Mouse (Mus musculus): Measurements from ENCODE around the gene Vac14. TPM values are rescaled to one million over a fixed set of nuclear protein-coding genes. Genes with fewer than 3 reads are reported as not detected.
A peak's percentile ranks its signal among the peaks of the same experiment; 100 is the strongest.

Gene Vac14
- 1 to 10 TPM; 4.1 to 7.0 TPM for polyA plus RNA-seq (2017; shearing (Covaris generic))

DNA sequence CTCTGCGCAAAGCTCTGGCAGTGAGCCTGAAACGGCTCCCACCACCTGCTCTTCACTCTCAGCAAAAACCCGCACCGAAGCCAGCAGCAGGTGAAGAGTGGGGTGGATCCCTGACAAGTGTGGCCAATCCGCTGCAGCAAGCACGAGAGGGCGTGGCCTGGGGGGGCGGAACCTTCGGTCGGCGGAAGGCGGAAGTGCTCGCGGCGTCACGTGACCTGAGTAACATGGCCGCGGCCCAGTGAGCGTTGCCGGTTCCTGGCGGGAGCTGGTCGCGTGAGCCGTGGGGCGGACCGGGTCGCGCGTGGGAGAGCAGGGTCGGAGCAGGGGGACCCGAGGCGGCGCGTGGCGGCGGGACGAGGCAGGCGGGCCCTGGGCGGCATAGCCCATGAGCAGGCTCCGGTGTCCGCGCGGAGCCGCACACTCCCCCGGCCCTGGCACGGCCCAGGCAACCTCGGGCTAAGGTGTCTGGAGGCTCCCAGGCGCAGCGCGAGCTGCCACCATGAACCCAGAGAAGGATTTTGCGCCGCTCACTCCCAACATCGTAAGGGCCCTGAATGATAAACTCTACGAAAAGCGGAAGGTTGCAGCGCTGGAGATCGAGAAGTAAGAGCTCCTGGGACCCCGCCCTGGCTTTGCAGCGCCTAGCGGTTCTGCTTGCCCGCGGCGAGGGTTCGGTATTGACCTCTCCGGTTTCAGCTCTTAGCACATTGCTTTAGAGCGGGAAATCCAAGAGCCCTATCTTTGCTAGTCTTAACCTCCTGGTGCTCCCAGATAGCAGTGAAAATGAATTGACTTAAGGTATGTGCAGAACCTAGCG, at the start of gene Vac14:
Gene Vac14, plus strand, starts transcription at position 195 of the 817 bp plus-strand sequence.
- peak; percentile 99 for ATAC-seq

DNA sequence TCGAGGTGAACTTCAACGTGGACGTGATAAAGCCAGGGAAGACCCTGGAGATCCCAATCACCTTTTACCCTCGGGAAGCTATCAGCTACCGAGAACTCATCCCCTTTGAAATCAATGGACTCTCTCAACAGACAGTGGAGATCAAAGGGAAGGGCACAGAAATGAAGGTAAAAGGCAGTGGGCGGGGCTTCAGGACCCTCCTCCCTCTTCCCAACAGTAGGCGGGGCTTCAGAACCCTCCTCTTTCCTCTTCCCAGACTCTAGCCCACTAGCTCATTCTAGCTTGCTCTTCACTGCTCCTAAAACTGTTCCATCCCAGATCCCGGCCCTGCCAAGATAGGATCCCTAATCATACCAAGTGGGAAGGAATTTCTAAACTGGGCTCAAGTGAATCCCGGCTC, 25.7 kb upstream of the Vac14 start:
- ATAC-seq, result no peak

DNA sequence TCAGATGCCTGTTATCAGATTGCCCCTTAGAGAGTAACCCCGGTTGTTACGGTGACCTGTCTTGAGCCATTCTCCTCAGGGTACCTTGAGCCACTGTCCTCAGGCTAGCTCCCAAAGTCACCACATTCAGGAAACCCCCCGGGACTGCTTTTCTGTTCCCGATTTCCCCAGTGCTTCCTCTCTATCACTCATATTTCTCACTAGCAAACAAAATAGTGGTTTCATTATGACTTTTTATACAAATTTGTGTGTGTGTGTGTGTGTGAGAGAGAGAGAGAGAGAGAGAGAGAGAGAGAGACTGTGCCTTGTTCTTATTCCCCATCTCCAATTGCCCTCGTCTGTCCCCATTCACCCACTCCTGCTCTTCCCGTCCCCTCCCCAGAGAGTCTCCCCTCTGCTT, 24.2 kb upstream of the Vac14 start:
- ATAC-seq, result no peak

DNA sequence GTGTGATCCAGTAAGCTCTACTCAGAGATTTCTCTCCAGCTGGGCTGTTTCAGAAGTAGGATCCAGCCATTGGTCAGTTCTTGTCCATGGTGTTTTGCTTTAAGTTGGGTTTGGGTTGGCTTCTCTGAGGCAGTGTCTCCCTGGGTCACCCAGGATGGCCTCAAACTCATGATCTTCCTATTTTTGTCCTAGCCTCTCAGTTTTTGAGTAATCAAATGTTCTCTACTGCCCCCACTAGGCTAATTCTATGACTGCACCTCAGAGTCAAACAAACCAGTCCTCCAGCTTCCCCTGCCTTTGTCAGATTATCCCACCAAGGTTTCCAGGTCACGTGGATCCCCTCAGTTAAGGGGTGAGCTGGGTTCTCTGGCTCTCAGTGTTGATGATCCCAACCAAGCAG, 13.8 kb upstream of the Vac14 start:
- ATAC-seq, result no peak

DNA sequence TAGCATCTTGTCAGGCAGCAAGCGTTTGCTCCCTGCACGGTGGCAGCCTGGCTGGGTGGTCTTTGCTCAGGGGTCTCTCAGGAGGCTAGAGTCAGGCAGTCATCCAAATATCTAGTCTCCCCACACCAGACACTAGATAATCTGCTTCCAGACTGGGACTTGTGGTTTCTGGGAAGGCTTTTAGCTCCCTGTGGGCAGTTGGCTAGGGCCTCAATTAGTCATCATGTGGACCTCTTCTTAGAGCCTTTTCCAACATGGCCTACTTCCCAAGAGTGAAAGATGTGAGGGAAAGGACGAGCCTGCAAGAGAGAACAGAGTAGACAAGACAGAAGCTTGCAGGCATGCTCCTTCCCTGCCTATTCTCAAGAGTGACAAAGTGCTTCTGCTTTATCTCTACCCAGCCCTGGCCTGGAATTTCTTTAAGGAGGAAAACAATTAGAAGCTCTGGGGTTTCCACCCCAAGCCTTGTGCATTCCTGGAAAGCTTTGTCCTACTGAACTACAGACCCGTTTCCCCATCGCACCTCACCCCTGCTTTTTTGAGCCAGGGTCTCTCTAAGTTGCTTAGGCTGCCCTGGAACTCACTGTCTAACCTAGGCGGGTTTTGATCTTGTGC, 12.9 kb upstream of the Vac14 start:
- ATAC-seq, result no peak

DNA sequence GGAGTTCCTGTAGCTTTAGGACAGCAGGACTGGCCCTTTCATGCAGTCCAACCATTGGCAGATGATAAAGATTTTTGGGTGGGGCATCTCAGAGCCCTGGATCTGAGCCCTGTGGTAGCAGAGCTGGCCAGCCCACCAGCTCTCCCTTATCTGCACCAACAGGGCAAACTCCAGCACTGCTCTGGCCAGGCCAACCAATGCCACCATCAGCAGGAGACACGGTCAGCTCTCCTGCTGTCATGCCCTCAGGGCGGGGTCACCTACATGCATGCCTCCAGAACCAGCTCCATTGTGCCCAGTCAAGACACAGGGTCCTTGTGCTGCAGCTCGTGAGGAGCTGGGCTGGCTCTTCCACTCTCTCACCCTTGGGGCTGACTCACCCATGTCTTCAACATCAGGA, 2.7 kb upstream of the Vac14 start:
- ATAC-seq, result no peak

DNA sequence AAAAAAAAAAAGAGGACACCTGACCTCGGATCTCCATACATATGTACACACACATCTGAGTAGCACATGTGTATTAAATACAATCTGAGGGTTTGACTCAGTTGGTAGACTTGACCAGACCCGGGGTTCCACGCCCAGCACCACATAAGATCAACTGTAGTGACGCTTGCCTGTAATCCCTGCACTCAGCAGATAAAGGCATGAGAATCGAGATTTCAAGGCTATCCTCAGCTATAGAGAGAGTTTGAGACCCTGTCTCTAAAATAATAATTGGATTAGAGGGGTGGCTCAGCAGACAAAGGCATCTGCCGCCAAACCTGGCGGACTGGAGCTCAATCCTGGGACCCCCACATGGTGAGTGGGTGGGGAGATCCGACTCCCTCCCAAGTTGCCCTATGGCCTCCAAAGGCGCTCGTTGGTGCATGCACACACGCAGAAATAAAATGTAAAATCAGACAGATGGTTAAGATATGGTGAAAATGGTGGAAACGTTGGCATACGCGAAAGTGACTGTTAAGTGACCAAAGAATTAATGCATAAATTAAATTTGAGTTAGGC, 505 bp upstream of the Vac14 start:
- no peak for ATAC-seq

DNA sequence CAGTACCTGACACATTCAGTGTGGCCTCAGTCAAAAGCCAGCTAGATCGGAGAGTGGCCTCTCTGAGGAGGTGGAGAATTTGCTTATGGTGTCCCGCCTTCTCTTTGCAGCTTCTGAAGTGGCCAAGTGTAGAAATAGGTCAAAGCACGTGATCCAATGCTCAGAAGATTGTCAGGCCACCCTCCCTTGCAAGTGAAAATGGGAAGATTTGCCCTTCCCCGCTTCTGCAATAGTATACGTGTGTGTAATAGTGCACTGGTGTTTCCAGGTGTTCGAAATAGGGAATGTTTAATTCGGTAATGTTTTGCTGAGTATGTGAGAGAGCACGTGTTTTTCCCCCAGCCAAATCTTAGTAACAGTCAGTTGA, 806 bp downstream of the Vac14 start:
- no peak for ATAC-seq

DNA sequence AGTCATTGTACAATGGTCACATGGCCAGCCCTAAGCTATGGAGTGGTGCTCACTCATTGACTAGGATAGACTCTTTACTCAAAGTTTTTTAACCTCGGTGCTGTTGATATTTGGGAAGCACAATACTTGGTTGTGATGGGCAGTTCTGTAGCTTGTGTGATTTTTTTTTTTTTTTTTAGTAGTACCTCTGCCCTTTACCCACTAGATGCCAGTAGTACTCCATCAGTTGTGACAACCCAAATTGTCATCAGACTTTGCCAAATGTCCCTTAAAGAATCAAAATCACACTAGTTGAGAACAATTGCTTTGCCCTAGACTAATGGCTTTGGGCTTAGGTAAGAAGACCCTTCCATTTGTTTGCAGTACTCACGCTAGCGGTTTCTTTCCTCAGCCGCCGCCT, 1.5 kb downstream of the Vac14 start:
- ATAC-seq, result no peak

DNA sequence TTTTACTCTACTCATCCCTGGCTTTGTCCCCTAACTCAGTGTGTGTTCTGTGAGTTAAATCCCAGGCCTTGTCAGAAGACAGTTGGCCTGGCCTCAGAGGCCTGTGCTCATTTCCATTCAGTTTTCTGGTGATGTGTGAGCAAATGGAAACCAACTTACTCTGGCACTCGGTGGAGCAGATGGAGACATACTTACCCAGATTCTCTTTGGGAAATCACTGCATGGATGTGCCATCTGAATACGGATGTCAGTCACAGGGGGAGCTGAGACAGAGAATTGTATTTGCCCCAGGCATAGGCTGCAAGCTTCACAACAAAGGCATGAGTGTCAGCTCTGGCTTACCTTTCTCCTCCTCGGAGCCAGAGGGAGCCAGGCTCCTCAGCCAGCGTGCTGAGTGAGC, 8.0 kb downstream of the Vac14 start:
- no peak for ATAC-seq

DNA sequence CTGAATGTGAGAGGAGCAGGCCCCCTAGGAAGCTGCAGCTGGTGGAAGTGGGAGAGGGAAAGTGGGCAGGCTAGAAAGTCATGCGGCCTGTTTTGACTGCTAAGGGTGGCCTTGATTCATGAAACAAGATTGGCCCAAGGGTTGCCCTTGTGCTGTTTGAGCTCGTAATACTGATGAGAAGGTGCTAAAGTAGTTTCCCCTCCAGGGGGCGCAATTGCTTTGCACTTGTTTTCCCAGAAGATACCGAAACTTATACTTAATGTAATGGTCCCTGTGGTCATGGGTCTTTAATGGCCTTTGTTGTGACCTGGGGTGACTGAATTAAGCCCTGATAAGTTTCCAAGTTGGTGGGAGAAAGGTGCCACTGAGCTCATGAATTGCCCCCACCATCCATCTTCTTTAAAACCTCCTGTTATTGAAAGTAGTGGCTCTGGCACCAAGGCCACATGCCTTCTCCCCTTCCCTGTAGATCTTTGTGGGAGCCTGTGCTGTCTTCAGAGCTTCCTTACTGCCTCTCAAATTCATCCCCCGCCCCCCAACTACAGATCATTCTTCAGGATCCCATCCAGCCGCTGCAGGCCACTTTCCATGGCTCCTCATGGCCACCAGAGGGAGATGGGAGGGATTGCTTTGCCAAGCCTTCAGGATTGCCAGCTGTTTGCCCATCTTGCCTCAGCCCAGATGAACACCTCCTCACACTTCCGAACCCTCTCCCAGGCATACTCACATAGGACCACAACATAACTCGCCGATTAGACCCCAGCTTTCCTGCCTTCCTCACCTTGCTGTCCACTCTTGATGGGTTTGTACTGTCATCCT, 11.1 kb downstream of the Vac14 start:
- no peak for ATAC-seq

DNA sequence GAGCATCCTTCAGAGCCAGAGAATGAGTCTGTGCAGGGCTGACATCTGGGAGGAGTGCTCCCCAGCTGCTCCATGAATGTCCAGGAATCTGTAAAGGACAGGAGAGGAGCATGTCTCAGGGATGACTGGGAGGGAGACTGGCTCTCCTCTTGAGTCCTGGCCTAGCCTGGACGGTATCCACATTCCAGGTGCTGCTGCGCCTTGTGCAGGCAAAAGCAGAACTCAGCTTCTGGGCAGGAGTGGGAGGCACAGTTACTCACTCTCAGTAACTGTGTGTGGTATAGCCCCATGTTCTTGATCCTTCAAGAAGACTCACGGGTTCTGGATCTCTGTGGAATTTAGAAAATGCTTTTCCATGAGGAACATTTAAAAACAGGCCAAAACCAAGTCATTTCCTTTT, 11.7 kb downstream of the Vac14 start:
- ATAC-seq, result no peak

DNA sequence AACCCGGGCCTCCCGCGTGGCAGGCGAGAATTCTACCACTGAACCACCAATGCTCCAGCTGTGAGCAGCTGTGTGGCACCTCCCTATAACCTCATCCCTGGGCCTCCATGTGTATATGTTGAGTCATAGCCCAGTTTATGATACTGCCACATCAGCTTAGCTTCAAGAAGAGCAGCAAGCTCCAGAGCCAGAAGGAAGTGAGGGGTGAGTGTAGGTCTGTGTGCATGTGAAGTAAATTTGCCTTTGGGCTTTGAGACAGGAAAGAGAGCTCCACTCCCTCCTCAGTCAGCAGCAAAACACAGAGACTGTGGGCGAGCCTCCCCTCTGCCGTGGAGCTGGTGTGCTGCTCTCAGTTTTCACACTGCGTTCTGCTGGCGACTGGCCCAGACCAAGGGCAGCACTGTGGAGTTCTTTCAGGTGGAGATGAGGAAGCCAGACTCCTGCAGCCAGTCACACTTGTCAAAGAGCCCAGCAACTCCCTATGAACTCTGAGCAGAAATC, 12.2 kb downstream of the Vac14 start:
- ATAC-seq, result no peak

DNA sequence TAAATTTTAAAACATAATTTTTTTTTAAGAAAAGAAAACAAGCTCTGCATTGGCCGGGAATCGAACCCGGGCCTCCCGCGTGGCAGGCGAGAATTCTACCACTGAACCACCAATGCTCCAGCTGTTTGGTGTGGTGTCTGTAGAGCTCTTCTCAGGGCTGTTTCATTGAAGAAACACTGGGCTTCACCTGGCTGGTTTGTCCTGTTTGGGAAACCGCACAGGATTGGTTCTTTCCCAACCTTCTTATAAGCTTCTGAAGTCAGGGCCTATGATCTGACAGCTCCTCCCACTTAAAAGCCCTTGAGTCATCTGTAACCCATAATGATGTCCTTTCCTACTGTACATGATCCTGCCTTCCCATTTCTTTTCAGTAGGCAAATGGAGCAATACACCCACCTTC, 12.8 kb downstream of the Vac14 start:
- ATAC-seq, result no peak

DNA sequence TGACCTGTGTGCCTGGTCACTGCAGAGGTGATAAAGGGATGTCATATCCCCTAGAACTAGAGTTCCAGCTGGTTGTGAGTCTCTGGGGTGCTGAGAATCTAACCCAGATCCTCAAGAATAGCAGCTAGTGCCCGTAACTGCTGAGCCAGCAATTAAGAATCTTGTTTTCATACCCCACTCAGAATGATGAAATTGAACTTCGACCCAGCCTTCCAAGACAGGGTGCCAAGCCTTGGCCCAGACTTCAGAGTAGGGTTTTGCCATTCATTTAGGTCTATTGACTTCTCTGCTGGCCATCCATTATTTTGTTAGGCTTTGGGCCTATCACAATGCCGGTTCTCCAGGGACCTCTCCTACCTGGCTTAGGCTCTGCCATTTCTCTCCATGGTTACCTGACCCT, 15.4 kb downstream of the Vac14 start:
- no peak for ATAC-seq

DNA sequence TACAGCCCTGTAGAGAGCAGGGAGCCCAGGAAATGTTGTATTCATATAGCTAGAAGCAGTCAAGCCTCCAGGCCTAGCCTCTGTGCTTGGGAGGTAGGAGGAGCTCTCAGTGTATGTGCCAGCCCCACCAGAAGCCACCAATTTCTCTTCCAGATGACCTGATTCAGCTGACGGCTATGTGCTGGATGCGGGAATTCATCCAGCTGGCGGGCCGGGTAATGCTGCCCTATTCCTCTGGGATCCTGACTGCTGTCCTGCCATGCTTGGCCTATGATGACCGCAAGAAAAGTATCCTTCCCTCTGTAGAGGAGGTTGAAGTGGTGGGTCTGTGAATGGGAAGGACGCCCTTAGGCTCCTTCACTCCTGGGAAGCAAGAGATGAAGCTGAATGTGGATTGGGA, 17.8 kb downstream of the Vac14 start:
- ATAC-seq, result no peak

DNA sequence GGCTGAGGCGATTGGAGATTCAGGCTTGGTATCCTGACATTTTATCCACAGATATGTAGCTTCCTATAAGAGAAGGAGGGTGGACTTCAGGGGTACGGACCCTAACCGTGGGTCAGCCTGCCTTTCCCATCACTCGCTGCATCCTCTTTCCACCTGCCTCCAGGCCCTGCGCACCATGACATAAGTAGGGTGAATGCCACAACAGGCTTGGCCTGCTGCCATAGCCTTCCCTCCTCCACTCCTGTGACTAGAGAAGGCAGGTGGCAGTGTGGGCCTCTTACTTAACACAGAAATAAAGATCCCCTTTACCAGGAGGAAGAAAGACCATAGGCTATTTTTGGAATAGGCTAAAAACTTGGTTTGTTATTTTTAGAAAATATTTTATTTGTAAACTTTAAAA, 23.9 kb downstream of the Vac14 start:
- no peak for ATAC-seq

DNA sequence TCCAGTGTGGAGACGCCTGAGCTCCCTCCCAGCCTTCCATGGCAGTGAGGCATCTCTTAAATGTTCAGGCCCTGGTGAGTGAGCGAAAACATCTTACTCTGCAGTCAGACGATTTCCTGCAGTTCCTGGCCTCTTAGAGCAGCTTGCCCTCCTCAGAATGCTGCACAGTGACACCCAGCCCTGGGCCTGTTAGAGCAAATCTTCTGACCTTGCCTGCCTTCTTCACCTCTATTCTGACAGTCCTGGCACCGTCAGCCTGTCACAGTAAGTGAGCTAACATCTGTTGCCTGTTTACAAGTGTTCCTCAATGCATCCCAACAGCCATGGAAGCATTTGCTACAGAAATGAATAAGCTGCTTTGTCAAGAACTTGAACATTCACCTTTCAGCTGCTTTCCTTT, 24.8 kb downstream of the Vac14 start:
- no peak for ATAC-seq

DNA sequence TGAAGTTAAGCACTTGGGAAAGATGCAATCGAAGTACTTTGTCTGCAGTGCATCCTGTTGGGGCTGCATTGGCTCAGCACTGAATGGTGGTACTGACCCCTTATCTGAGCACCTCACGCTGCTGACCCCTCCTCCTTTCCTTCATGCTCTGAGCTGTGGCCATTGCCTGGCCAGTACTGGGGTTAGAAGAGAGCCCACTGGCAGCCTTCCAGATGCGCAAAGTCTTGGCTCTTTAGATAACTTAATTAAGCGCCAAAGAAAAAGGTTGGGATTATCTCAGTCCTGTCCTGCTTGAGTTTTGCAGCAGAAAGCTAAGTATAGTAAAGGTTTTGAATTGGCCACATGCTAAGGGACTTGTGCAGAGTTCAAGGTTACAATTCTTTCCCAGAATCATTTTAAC, 26.0 kb downstream of the Vac14 start:
- no peak for ATAC-seq

DNA sequence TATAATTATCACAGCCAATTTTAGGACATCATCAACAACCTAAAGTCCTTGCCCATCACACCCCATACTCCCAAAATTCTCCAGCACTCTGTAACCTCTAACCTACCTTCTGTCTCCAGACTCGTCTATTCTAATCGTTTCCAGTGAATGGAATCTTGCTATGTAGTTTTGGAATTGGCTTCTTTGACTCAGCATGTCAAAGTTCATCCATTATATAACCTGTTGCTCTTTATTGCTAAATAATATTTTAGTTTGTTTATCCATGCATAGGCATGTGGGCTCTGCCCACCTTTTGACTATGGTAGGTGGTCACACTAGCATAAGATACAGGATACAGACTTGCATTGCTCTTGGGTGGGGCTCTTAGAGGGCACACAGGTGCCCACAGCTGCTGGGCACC, 26.5 kb downstream of the Vac14 start:
- no peak for ATAC-seq

DNA sequence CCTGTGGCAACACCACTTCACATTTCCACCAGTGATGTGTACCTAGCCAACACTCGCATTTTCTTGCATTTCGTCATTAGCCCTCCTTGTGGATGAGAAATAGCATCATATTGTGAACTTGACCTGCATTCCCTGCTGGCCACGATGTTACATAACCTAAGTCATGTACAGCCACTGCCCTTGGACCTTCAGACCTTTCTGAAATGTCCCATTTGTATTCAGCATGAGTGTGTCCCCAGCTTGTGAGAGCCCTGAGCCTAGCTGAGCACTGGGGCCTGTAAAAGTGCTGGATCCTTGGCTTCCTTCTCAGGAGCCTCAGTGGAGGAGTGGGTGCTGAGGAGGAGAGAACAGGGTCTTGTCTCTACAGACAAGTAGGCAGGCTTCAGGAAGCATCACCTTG, 27.0 kb downstream of the Vac14 start:
- ATAC-seq, result no peak

DNA sequence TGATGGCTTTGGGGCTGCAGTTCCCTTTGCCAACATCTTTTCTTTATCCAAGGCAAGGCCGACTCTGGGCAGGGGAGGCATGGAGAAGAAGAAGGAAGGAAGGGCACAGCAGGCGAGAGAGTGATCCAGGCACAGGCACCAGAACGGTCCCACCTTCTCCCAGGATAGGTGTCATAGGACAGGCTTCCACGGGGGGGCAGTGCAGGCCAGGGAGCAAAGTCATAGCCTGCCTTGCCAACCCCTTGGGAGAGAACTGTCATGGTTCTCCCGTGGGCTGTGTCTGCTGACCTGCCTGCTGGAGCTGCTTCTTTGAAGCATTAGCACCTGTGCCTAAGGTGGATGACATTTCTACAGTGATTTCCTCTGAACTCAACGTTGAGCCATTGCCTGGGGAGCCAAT, 27.7 kb downstream of the Vac14 start:
- no peak for ATAC-seq

DNA sequence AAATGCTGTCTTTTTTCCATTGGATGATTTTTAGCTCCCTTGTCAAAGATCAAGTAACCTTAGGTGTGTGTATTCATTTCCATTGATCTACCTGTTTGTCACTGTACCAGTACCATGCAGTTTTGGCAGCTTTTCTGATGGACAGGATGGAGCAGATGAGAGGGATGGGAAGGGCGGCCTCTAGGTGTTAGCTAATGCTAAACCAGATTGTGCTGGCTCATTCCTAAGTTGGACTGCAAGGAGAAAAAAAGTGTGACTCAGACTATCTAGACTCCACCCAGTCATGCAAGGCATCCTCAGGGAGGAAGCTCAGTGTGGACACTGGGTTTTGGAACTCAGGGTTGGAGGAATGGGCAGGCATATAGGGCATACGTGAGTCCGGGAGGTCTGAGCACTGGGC, 30.2 kb downstream of the Vac14 start:
- no peak for ATAC-seq
